Mouse (Mus musculus) brain, embryonic 18.5 days (tissue): ENCODE measurements around the gene Smco4.

Experiments used
- DNase-seq: peaks from one replicate; pipeline ENCODE4 v3.0.0-alpha.2; 2012; ENCODE audit warnings: low read depth, low spot score

Smco4 gene

GRCm38 (mm10) chr9:15506863-15507262 lies 13.6 kb downstream of the Smco4 start:
- no peak for DNase-seq

- DNase-seq: no peak
Observed at GRCm38 (mm10) chr9:15507431-15507875, 14.2 kb downstream of the Smco4 start.

- DNase-seq: no peak
Observed at GRCm38 (mm10) chr9:15509363-15509762, 16.1 kb downstream of the Smco4 start.

GRCm38 (mm10) chr9:15510557-15511310 lies 17.5 kb downstream of the Smco4 start:
- DNase-seq: no peak

GRCm38 (mm10) chr9:15512918-15513317 lies 19.7 kb downstream of the Smco4 start:
- no peak for DNase-seq

- no peak for DNase-seq
Observed at GRCm38 (mm10) chr9:15516007-15516406, 22.8 kb downstream of the Smco4 start.

- DNase-seq: no peak
Observed at GRCm38 (mm10) chr9:15517979-15518378, 24.7 kb downstream of the Smco4 start.

GRCm38 (mm10) chr9:15522348-15522747 lies 29.1 kb downstream of the Smco4 start:
- DNase-seq: no peak

GRCm38 (mm10) chr9:15522887-15523286 lies 29.7 kb downstream of the Smco4 start:
- DNase-seq: no peak

GRCm38 (mm10) chr9:15523646-15524045 lies 30.4 kb downstream of the Smco4 start:
- no peak for DNase-seq

- DNase-seq: no peak
Observed at GRCm38 (mm10) chr9:15525246-15525645, 32.0 kb downstream of the Smco4 start.

- no peak for DNase-seq
Observed at GRCm38 (mm10) chr9:15526539-15526938, 33.3 kb downstream of the Smco4 start.

GRCm38 (mm10) chr9:15527846-15528245 lies 34.6 kb downstream of the Smco4 start:
- no peak for DNase-seq

GRCm38 (mm10) chr9:15528368-15528767 lies 35.1 kb downstream of the Smco4 start:
- no peak for DNase-seq

GRCm38 (mm10) chr9:15529275-15529964 lies 36.2 kb downstream of the Smco4 start:
- DNase-seq: no peak

GRCm38 (mm10) chr9:15529965-15530320 lies 36.7 kb downstream of the Smco4 start:
- no peak for DNase-seq

- no peak for DNase-seq
Observed at GRCm38 (mm10) chr9:15531204-15531603, 38.0 kb downstream of the Smco4 start.

GRCm38 (mm10) chr9:15533336-15534070 lies 40.3 kb downstream of the Smco4 start:
- DNase-seq: no peak

- no peak for DNase-seq
Observed at GRCm38 (mm10) chr9:15534110-15534509, 40.9 kb downstream of the Smco4 start.

- no peak for DNase-seq
Observed at GRCm38 (mm10) chr9:15535418-15535817, 42.2 kb downstream of the Smco4 start.

GRCm38 (mm10) chr9:15536861-15537426 lies 43.7 kb downstream of the Smco4 start:
- no peak for DNase-seq

- DNase-seq: no peak
Observed at GRCm38 (mm10) chr9:15537455-15538048, 44.3 kb downstream of the Smco4 start.
